24 mouse cellular contexts compared by ENCODE assay signal in the genomic region with DNA sequence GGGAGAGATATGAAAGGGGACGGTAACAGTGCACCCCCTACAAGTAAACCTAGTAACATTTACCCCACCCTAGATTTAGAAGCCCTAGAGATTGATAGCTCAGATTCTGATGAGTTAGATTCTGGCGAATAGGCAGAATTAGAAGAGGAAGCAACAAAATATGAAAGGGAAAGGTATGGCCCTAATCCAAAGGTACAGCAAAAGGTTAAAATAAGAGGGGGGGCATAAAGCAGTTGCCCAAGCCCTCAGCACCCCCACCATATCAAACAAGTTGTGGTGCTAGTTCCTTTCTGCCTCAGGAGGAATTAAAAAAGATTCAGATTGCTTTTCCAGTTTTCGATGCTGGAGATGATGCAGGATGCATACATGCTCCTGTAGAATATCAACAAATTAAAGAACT.
A peak's percentile ranks its signal among the peaks of the same experiment; 100 is the strongest.
DNase-seq lines count a peak whose midpoint lies in the region; ATAC-seq and TF ChIP-seq lines count a peak whose summit lies in the region.
"Had no signal": no experiment of that assay in that cellular context is flagged by ENCODE, and none has a peak within 500 bp of the region (broad histone marks: within the 10 kb centered on the region; RNA-seq: fewer than 3 reads in every experiment).

No protein-coding gene starts in this region.

- no peaks in the 10 kb centered on the region for H3K27me3 ChIP-seq in liver, embryonic 16.5 days (ENCODE audit: control insufficient read depth, insufficient read depth, low read depth, low read length)
- no peaks in the 10 kb centered on the region for H3K27me3 ChIP-seq in midbrain, embryonic 14.5 days (ENCODE audit: control insufficient read depth, insufficient read depth, low read length)
- H3K27me3 ChIP-seq: embryonic facial prominence, embryonic 12.5 days; heart, embryonic 15.5 days; hindbrain, embryonic 13.5 days; limb, embryonic 15.5 days; midbrain, embryonic 13.5 days; neural tube, embryonic 13.5 days; Patski had no signal

- peaks cover 30% of the 10 kb centered on the region for H3K9me3 ChIP-seq in liver, embryonic 16.5 days (replicated peaks; ENCODE audit: control insufficient read depth, low read length)
- H3K9me3 ChIP-seq in midbrain, embryonic 14.5 days (ENCODE audit: control insufficient read depth, low read length) = peaks cover 46% of the 10 kb centered on the region

- TF ChIP-seq CTCF in bone marrow macrophage, adult 2 months (IDR thresholded peaks at IDR 0.05; ENCODE audit: low read depth, low read length) = no peak

- H3K4me1 ChIP-seq in bone marrow macrophage, adult 2 months (ENCODE audit: control insufficient read depth, insufficient read depth, low read length) = peaks cover 2% of the 10 kb centered on the region; the same call in 1 of the 2 replicates
- H3K4me1 ChIP-seq in liver, embryonic 16.5 days (ENCODE audit: control insufficient read depth, low read depth, low read length) = no peaks in the 10 kb centered on the region
- H3K4me1 ChIP-seq in midbrain, embryonic 14.5 days (ENCODE audit: control insufficient read depth, insufficient read depth, low read length) = no peaks in the 10 kb centered on the region
- H3K4me1 ChIP-seq: embryonic facial prominence, embryonic 12.5 days; heart, embryonic 15.5 days; hindbrain, embryonic 13.5 days; limb, embryonic 15.5 days; midbrain, embryonic 13.5 days; neural tube, embryonic 13.5 days had no signal

- ATAC-seq in liver, embryonic 16.5 days (ENCODE audit: low read depth) = no peak
- ATAC-seq in midbrain, embryonic 14.5 days (ENCODE audit: low FRiP score, low TSS enrichment) = no peak
- ATAC-seq: midbrain, embryonic 13.5 days; Patski had no signal

- no peak for TF ChIP-seq POLR2A in bone marrow macrophage, adult 2 months (IDR thresholded peaks at IDR 0.05; ENCODE audit: borderline replicate concordance, low read depth, low read length)

- H3K27ac ChIP-seq in bone marrow macrophage, adult 2 months (ENCODE audit: insufficient read depth, low read depth, low read length) = peak overlapping the region; percentile 91
- no peak overlapping the region for H3K27ac ChIP-seq in liver, embryonic 16.5 days (ENCODE audit: low read length)
- no peak overlapping the region for H3K27ac ChIP-seq in midbrain, embryonic 14.5 days (replicated peaks; ENCODE audit: low read depth, low read length)
- H3K27ac ChIP-seq: embryonic facial prominence, embryonic 12.5 days; heart, embryonic 15.5 days; hindbrain, embryonic 13.5 days; kidney, postnatal 0 days; limb, embryonic 15.5 days; midbrain, embryonic 13.5 days; neural tube, embryonic 13.5 days; stomach, postnatal 0 days had no signal

- peak; percentile 59 for DNase-seq in A20 (ENCODE audit: low read depth, low spot score)
- DNase-seq in CD4-positive, CD25-positive, alpha-beta regulatory T cell, adult 2 months (ENCODE audit: low read depth, low spot score) = peak; percentile 30
- DNase-seq in right cerebral cortex, adult 2 months (ENCODE audit: low spot score in 2 of 2) = no peak
- no peak for DNase-seq in adrenal gland, postnatal 10 days
- no peak for DNase-seq in midbrain, embryonic 14.5 days
- DNase-seq: adrenal gland, adult 8-10 months; cerebellum, adult 11-12 months; cerebellum, postnatal 14 days; gastrocnemius, postnatal 25 days; heart, postnatal 36 days; kidney, adult 2 months; left cerebral cortex, postnatal 4 days; right cerebral cortex, postnatal 4 days had no signal

- whole genome bisulfite sequencing in liver, embryonic 16.5 days (ENCODE audit: insufficient replicate concordance) = 44% methylated on average over 3 of the region's 3 CpGs
- WGBS in midbrain, embryonic 14.5 days = 86% methylated on average over 3 of the region's 3 CpGs

- H3K36me3 ChIP-seq in liver, embryonic 16.5 days (ENCODE audit: control insufficient read depth, insufficient read depth) = no peaks in the 10 kb centered on the region
- H3K36me3 ChIP-seq in midbrain, embryonic 14.5 days (ENCODE audit: control insufficient read depth, insufficient read depth, low read length) = no peaks in the 10 kb centered on the region
- H3K36me3 ChIP-seq: embryonic facial prominence, embryonic 12.5 days; heart, embryonic 15.5 days; hindbrain, embryonic 13.5 days; limb, embryonic 15.5 days; midbrain, embryonic 13.5 days; neural tube, embryonic 13.5 days had no signal

- no peak overlapping the region for H3K4me3 ChIP-seq in bone marrow macrophage, adult 2 months (ENCODE audit: insufficient read depth, low read length)
- H3K4me3 ChIP-seq in liver, embryonic 16.5 days (ENCODE audit: low read depth, low read length) = no peak overlapping the region
- H3K4me3 ChIP-seq in midbrain, embryonic 14.5 days (replicated peaks; ENCODE audit: low read depth, low read length) = no peak overlapping the region
- H3K4me3 ChIP-seq: embryonic facial prominence, embryonic 12.5 days; heart, embryonic 15.5 days; hindbrain, embryonic 13.5 days; limb, embryonic 15.5 days; midbrain, embryonic 13.5 days; neural tube, embryonic 13.5 days had no signal

- no peak overlapping the region for H3K9ac ChIP-seq in liver, embryonic 16.5 days (ENCODE audit: low read depth, low read length)
- H3K9ac ChIP-seq in midbrain, embryonic 14.5 days (replicated peaks; ENCODE audit: low read length) = no peak overlapping the region
- H3K9ac ChIP-seq: embryonic facial prominence, embryonic 12.5 days; heart, embryonic 15.5 days; hindbrain, embryonic 13.5 days; limb, embryonic 15.5 days; midbrain, embryonic 13.5 days; neural tube, embryonic 13.5 days had no signal

- H3K4me2 ChIP-seq in liver, embryonic 16.5 days (ENCODE audit: low read depth, low read length) = peak overlapping the region; percentile 45; the same call in 1 of the 2 replicates
- H3K4me2 ChIP-seq in midbrain, embryonic 14.5 days (ENCODE audit: low read length) = no peak overlapping the region
- H3K4me2 ChIP-seq: embryonic facial prominence, embryonic 12.5 days; heart, embryonic 15.5 days; hindbrain, embryonic 13.5 days; limb, embryonic 15.5 days; midbrain, embryonic 13.5 days; neural tube, embryonic 13.5 days had no signal

Comparison
In these comparisons a context has a peak if more than half of its experiments do, and no peak if none do; other contexts are left out.
1. DNase-seq: peak in A20 (single experiment) and CD4-positive, CD25-positive, alpha-beta regulatory T cell, adult 2 months (single experiment); none in right cerebral cortex, adult 2 months (0 of 2), adrenal gland, postnatal 10 days (single experiment) and midbrain, embryonic 14.5 days (single experiment).